Mouse (Mus musculus): Measurements from ENCODE around the gene Cd22. TPM values are rescaled to one million over a fixed set of nuclear protein-coding genes. Genes with fewer than 3 reads are reported as not detected.

The Cd22 gene
- polyA plus RNA-seq, 1 experiment from 2014 or later, result 0.22 TPM

DNA sequence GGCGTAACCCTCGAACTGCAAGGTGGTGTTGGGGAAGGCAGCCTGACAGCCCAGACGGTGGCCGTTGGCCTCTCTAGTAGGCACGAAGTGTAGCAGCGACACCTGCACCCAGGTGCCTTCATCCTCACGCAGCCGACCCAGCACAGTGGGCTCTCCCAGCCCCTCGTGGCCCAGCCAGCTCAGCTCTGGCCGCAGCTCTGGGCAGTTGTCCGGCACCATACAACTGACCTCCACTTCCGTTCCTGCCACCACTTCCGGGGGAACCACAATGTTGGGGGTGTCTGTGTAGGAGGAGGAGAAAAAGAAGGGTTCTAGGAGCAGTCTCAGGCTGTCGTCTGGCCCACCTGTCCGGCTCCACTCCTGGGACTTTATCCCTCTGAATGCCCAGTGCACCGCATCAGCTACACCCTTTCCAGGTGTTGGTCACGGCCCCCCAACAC is 28.9 kb upstream of the Cd22 start:
- no peaks in the 10 kb centered on the region for H3K9me3 ChIP-seq (ENCODE audit: control insufficient read depth, low read length)
- no peaks in the 10 kb centered on the region for H3K27me3 ChIP-seq (replicated peaks; ENCODE audit: control insufficient read depth, insufficient read depth, low read length)
- no peak overlapping the region for H3K27ac ChIP-seq (replicated peaks; ENCODE audit: low read depth, low read length)
- ATAC-seq (ENCODE audit: low read depth), result peak; percentile 38; the same call in 1 of the 2 replicates
- no peak overlapping the region for H3K9ac ChIP-seq (ENCODE audit: low read depth, low read length)
- DNase-seq (ENCODE audit: low spot score), result no peak
- peak overlapping the region; percentile 26 for H3K4me3 ChIP-seq (ENCODE audit: low read depth, low read length)
- no peaks in the 10 kb centered on the region for H3K36me3 ChIP-seq (ENCODE audit: control insufficient read depth, insufficient read depth, low read length)
- H3K4me1 ChIP-seq (ENCODE audit: control insufficient read depth, insufficient read depth, low read length), result peaks cover 13% of the 10 kb centered on the region
- WGBS, result 27% methylated on average over 16 of the region's 17 CpGs
- H3K4me2 ChIP-seq (ENCODE audit: low read depth, low read length), result peak overlapping the region; percentile 62

DNA sequence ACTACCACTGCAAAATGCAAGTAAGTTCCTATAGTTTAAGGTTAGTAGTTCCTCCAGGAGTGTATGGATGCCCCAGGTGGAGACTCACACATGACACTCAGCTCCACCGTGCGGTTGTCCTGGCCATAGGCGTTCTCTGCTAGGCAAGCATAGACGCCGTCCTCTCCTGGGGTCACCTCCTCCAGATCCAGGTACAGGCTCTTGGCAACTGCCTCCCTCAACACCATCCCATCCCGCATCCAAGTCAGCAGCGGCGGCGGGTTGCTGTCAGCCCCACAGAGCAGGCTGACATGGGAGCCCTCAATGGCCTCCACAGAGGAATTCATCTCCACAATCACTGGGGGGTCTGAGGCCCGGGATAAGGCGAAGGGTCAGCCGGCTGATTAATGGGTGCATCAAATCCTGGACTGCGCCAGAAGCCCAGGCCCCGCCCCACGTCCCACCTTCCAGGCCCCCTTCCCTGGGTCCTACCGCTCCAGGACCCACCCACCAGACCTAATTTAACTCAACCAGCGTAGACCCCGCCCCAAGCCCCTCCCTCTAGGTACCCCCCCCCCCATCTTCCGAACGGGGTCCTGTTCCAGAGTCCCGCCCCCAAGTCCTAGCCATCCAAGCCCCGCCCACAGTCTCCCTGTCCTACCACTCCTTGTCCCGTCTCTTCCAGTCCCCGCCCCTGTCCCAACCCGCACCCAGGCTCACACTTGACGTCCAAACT is 28.3 kb upstream of the Cd22 start:
- ATAC-seq (ENCODE audit: low read depth) (peak; percentile 77), DNase-seq (ENCODE audit: low spot score) (peak; percentile 63)
- H3K4me3 ChIP-seq (ENCODE audit: low read depth, low read length), result peak overlapping the region; percentile 26
- WGBS, result under 1% methylated on average over 17 of the region's 26 CpGs
- 0 out of 2 replicates have a peak overlapping the region, but pooled peaks have one; percentile 20 for H3K9ac ChIP-seq (ENCODE audit: low read depth, low read length)
- no peak overlapping the region for H3K27ac ChIP-seq (replicated peaks; ENCODE audit: low read depth, low read length)
- H3K9me3 ChIP-seq (ENCODE audit: control insufficient read depth, low read length), result no peaks in the 10 kb centered on the region
- peak overlapping the region; percentile 62 for H3K4me2 ChIP-seq (ENCODE audit: low read depth, low read length)
- no peaks in the 10 kb centered on the region for H3K36me3 ChIP-seq (ENCODE audit: control insufficient read depth, insufficient read depth, low read length)
- H3K4me1 ChIP-seq (ENCODE audit: control insufficient read depth, insufficient read depth, low read length), result peaks cover 13% of the 10 kb centered on the region
- H3K27me3 ChIP-seq (replicated peaks; ENCODE audit: control insufficient read depth, insufficient read depth, low read length), result no peaks in the 10 kb centered on the region

DNA sequence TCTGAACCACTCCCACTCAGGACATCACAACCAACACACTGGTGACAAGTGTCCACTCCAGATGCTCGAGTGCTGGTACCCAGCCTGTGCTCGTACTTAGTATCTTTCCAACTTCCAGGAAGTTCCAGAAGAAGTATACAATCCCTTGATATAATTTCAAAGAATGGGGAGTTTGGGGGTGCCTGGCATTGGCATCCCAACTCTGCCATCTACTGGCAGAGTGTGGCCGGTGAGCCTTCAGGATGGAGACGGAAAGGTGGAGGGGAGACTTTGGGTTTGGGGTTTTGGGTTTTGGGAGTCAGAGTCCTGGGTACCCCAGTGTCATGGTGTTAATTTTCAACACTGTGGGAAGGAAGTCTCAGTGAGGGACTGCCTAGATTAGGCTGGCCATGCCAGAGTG is 23.9 kb upstream of the Cd22 start:
- DNase-seq (ENCODE audit: low spot score) (no peak), ATAC-seq (ENCODE audit: low read depth) (no peak)
- no peak overlapping the region for H3K9ac ChIP-seq (ENCODE audit: low read depth, low read length)
- H3K27ac ChIP-seq (replicated peaks; ENCODE audit: low read depth, low read length), result no peak overlapping the region
- H3K4me1 ChIP-seq (ENCODE audit: control insufficient read depth, insufficient read depth, low read length), result peaks cover 16% of the 10 kb centered on the region
- no peaks in the 10 kb centered on the region for H3K27me3 ChIP-seq (replicated peaks; ENCODE audit: control insufficient read depth, insufficient read depth, low read length)
- 54% methylated on average over 4 of the region's 4 CpGs for WGBS
- H3K36me3 ChIP-seq (ENCODE audit: control insufficient read depth, insufficient read depth, low read length), result no peaks in the 10 kb centered on the region
- no peak overlapping the region for H3K4me2 ChIP-seq (ENCODE audit: low read depth, low read length)
- no peak overlapping the region for H3K4me3 ChIP-seq (ENCODE audit: low read depth, low read length)
- H3K9me3 ChIP-seq (ENCODE audit: control insufficient read depth, low read length), result no peaks in the 10 kb centered on the region

DNA sequence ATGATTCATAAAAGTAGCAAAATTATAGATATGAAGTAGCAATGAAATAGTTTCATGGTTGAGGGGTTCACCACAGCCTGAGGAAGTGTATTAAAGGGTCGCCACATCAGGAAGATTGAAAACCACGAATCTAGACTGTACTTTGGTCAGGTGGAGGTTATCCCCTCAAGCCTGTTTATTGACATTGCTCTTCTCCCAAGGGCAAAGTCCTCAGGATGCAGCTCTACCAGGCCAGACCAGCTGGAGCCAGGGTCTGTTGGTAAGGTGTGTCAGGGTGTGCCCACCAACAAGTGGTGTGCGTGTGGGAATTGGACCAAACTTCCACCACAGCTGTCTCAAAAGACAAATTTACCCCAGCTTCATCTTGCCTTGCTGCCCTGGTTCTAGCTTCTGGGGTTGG is 15.1 kb upstream of the Cd22 start:
- DNase-seq (ENCODE audit: low spot score) (no peak), ATAC-seq (ENCODE audit: low read depth) (no peak)
- Histone ChIP-seq H3K4me3 (ENCODE audit: low read depth, low read length) (no peak overlapping the region), H3K9me3 (ENCODE audit: control insufficient read depth, low read length) (no peaks in the 10 kb centered on the region), H3K27ac (replicated peaks; ENCODE audit: low read depth, low read length) (no peak overlapping the region), H3K4me1 (ENCODE audit: control insufficient read depth, insufficient read depth, low read length) (0 out of 2 replicates have a peak, but pooled peaks cover 4% of the 10 kb centered on the region), H3K9ac (ENCODE audit: low read depth, low read length) (no peak overlapping the region), H3K27me3 (replicated peaks; ENCODE audit: control insufficient read depth, insufficient read depth, low read length) (no peaks in the 10 kb centered on the region), H3K4me2 (ENCODE audit: low read depth, low read length) (no peak overlapping the region), H3K36me3 (ENCODE audit: control insufficient read depth, insufficient read depth, low read length) (no peaks in the 10 kb centered on the region)
- WGBS, result 92% methylated on average over 3 of the region's 3 CpGs

DNA sequence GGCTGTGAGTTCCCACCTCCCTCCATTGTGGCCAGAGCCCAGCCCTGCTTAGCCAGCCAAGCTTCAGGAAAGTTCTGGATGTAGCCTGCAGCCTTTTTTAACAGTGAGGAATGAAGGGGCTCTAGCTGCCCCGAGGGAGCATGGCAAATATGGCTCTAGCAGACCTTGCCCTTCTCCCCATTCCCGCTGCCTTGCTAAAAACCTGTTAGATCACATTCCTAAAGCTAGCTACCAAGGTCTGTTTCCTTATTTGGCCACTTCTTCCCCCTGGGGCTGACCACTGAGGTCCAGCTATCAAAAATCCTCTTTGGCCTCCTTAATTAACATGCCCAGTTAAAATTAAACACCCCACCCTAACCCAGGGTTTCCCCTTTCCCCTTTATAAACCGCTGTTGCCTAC is 12.4 kb upstream of the Cd22 start:
- no peak overlapping the region for H3K27ac ChIP-seq (replicated peaks; ENCODE audit: low read depth, low read length)
- WGBS, result 31% methylated on average over 3 of the region's 3 CpGs
- H3K27me3 ChIP-seq (replicated peaks; ENCODE audit: control insufficient read depth, insufficient read depth, low read length), result no peaks in the 10 kb centered on the region
- no peaks in the 10 kb centered on the region for H3K9me3 ChIP-seq (ENCODE audit: control insufficient read depth, low read length)
- H3K4me2 ChIP-seq (ENCODE audit: low read depth, low read length), result no peak overlapping the region
- DNase-seq (ENCODE audit: low spot score), result no peak
- H3K4me3 ChIP-seq (ENCODE audit: low read depth, low read length), result no peak overlapping the region
- no peaks in the 10 kb centered on the region for H3K36me3 ChIP-seq (ENCODE audit: control insufficient read depth, insufficient read depth, low read length)
- H3K9ac ChIP-seq (ENCODE audit: low read depth, low read length), result no peak overlapping the region
- H3K4me1 ChIP-seq (ENCODE audit: control insufficient read depth, insufficient read depth, low read length), result no peaks in the 10 kb centered on the region
- no peak for ATAC-seq (ENCODE audit: low read depth)

DNA sequence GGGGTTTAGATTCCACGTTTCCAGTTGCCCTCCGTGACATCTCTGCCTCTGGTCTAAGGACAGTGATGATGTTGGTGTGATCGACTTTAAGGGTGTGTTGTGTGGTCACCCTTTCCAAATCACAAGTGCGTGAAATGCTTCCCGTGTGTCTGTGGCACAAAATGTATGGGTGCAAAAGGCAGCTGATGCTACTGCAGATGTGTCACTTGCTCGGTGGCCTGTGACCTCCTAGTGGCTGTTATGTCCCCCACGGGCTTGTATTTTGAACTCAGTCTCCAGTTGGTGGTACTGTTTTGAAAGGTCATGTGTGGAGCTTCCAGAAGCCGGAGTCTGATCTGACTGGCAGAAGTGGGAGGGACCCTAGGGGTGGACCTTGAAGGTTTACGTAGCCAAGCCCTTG is 11.6 kb upstream of the Cd22 start:
- Histone ChIP-seq H3K9ac (ENCODE audit: low read depth, low read length) (no peak overlapping the region), H3K9me3 (ENCODE audit: control insufficient read depth, low read length) (no peaks in the 10 kb centered on the region), H3K4me2 (ENCODE audit: low read depth, low read length) (no peak overlapping the region), H3K27me3 (replicated peaks; ENCODE audit: control insufficient read depth, insufficient read depth, low read length) (no peaks in the 10 kb centered on the region), H3K27ac (replicated peaks; ENCODE audit: low read depth, low read length) (no peak overlapping the region), H3K4me1 (ENCODE audit: control insufficient read depth, insufficient read depth, low read length) (no peaks in the 10 kb centered on the region), H3K36me3 (ENCODE audit: control insufficient read depth, insufficient read depth, low read length) (no peaks in the 10 kb centered on the region), H3K4me3 (ENCODE audit: low read depth, low read length) (no peak overlapping the region)
- 80% methylated on average over 9 of the region's 9 CpGs for WGBS
- ATAC-seq (ENCODE audit: low read depth), result no peak
- no peak for DNase-seq (ENCODE audit: low spot score)

DNA sequence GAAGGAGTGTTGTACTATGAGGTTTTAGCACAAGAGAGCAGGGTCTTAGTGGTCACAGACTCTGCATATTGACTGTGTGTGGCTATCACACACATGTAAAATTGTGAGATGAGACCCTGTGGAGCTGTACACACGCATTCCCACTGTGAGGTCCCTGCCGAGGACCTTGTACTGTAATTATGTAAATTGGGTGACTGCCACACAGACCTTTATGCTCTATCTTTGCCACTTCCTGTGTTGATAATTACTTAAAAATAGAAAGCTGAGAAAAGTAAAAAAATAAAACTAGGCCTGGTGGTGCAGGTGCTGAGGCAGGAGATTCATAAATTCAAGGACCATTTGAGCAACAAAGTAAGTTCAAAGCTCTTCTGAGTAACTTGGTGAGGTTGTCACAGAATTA is 10.5 kb upstream of the Cd22 start:
- 48% methylated on average over 2 of the region's 2 CpGs for WGBS

DNA sequence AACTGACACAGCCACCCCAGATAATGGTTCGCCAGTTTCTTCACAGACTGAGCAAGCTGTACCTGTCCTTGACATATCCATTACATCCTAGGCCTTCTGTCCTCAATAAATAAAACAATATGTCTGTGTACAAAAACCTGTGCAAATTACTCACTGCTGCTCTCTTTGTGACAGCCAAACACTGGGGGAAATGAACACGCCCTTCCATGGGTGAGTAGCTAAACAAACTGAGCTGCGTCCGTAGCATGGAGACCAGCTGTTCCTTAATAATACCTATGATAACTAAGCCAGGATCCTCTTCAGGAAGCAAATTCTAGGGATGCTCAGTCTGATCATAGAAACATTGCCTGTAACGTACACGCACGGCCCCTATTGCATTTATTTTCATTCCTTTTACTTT is 8.6 kb upstream of the Cd22 start:
- H3K4me3 ChIP-seq (ENCODE audit: low read depth, low read length), result no peak overlapping the region
- H3K9ac ChIP-seq (ENCODE audit: low read depth, low read length), result no peak overlapping the region
- H3K27me3 ChIP-seq (replicated peaks; ENCODE audit: control insufficient read depth, insufficient read depth, low read length), result no peaks in the 10 kb centered on the region
- H3K4me2 ChIP-seq (ENCODE audit: low read depth, low read length), result no peak overlapping the region
- H3K27ac ChIP-seq (replicated peaks; ENCODE audit: low read depth, low read length), result no peak overlapping the region
- 81% methylated on average over 7 of the region's 7 CpGs for WGBS
- no peaks in the 10 kb centered on the region for H3K9me3 ChIP-seq (ENCODE audit: control insufficient read depth, low read length)
- no peak for DNase-seq (ENCODE audit: low spot score)
- ATAC-seq (ENCODE audit: low read depth), result no peak
- H3K36me3 ChIP-seq (ENCODE audit: control insufficient read depth, insufficient read depth, low read length), result no peaks in the 10 kb centered on the region
- no peaks in the 10 kb centered on the region for H3K4me1 ChIP-seq (ENCODE audit: control insufficient read depth, insufficient read depth, low read length)

More for the DNA sequence above, 10.5 kb upstream of the Cd22 start:
- no peak overlapping the region for H3K27ac ChIP-seq (replicated peaks; ENCODE audit: low read depth, low read length)
- H3K4me1 ChIP-seq (ENCODE audit: control insufficient read depth, insufficient read depth, low read length), result no peaks in the 10 kb centered on the region
- no peaks in the 10 kb centered on the region for H3K36me3 ChIP-seq (ENCODE audit: control insufficient read depth, insufficient read depth, low read length)
- H3K27me3 ChIP-seq (replicated peaks; ENCODE audit: control insufficient read depth, insufficient read depth, low read length), result no peaks in the 10 kb centered on the region
- no peaks in the 10 kb centered on the region for H3K9me3 ChIP-seq (ENCODE audit: control insufficient read depth, low read length)
- ATAC-seq (ENCODE audit: low read depth), result no peak
- H3K4me3 ChIP-seq (ENCODE audit: low read depth, low read length), result no peak overlapping the region
- no peak overlapping the region for H3K9ac ChIP-seq (ENCODE audit: low read depth, low read length)
- DNase-seq (ENCODE audit: low spot score), result no peak
- no peak overlapping the region for H3K4me2 ChIP-seq (ENCODE audit: low read depth, low read length)

DNA sequence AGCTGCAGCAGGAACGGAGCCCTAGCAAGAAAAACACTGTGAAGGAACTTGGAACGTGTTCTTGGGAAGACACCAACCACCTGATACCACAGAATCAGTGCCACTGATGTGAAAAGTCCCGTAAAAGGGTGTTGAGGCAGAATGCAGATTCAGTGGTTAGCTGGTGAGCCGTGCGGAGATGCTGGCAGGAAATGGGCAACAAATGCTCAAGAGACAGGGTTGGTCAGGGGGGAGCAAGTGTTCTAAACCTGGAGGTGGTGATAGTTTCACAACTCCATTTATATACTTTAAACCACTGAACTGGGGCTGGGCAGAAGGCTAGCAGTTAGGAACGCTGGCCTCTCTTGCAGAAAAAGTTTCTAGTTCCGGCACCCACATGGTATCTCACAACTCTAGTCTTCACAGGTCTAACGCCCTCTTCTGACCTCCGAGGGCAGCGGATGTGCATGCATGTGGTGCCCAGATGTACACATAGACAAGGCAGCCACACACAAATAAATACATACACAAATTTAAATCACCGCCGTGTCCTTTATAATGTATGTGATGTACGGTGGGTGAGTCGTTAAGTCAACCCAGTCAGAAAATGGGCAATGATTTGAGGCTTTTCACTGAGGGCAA is 7.5 kb upstream of the Cd22 start:
- no peak for DNase-seq (ENCODE audit: low spot score)
- no peak overlapping the region for H3K9ac ChIP-seq (ENCODE audit: low read depth, low read length)
- H3K4me1 ChIP-seq (ENCODE audit: control insufficient read depth, insufficient read depth, low read length), result no peaks in the 10 kb centered on the region
- no peak for ATAC-seq (ENCODE audit: low read depth)
- no peaks in the 10 kb centered on the region for H3K27me3 ChIP-seq (replicated peaks; ENCODE audit: control insufficient read depth, insufficient read depth, low read length)
- no peak overlapping the region for H3K4me2 ChIP-seq (ENCODE audit: low read depth, low read length)
- H3K9me3 ChIP-seq (ENCODE audit: control insufficient read depth, low read length), result no peaks in the 10 kb centered on the region
- no peak overlapping the region for H3K4me3 ChIP-seq (ENCODE audit: low read depth, low read length)
- no peaks in the 10 kb centered on the region for H3K36me3 ChIP-seq (ENCODE audit: control insufficient read depth, insufficient read depth, low read length)
- H3K27ac ChIP-seq (replicated peaks; ENCODE audit: low read depth, low read length), result no peak overlapping the region
- 82% methylated on average over 14 of the region's 14 CpGs for WGBS

Measured in embryonic facial prominence, embryonic 14.5 days (tissue).